Mouse (Mus musculus): ENCODE results near the gene Cox6a1.

Cox6a1 gene

DNA sequence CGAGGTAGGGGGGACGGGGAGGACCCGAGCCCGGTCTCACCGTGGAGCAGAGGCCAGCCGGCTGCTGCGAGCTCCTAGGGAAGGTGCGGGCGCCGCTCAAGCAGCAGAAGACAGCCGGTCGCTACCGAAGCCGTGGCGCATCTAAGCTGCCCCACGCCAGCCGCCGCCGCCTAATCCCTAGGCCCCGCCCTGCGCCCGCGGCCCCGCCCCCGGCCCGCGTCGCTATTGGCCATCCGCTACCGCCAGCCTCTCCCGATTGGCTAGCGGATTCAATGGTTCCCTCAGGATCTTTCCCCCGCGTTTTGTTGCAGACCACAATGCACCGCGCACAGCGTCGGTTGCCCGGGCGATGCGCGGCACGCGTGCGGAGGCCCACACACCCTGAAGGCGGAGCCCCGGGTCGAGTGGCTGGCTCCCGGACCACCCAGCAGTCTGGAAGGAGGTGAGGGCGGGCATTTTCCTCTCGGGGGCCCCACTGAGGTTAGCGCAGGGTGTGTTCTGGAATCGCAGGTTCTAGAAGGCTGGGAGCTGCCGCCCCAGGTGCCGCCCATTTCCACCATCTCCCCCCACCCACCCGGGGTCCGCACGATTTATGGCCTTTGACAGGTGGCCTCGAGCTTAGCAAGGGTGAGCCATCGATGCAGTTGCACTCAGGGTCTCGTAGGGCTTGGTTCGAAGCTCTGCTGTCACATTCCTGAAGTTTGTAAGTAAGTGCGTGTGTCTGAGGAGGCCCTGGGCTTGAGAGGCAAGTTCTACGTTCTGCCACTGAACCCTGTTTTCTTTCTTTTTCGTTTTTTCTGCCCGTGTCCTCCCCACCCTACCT is 47.8 kb downstream of the Cox6a1 start, which contains the start of gene Dynll1:
Dynll1 (minus strand) TSS at position 208 of the 823 bp plus-strand sequence.
- DNase-seq, result peak; percentile 98 to 99

DNA sequence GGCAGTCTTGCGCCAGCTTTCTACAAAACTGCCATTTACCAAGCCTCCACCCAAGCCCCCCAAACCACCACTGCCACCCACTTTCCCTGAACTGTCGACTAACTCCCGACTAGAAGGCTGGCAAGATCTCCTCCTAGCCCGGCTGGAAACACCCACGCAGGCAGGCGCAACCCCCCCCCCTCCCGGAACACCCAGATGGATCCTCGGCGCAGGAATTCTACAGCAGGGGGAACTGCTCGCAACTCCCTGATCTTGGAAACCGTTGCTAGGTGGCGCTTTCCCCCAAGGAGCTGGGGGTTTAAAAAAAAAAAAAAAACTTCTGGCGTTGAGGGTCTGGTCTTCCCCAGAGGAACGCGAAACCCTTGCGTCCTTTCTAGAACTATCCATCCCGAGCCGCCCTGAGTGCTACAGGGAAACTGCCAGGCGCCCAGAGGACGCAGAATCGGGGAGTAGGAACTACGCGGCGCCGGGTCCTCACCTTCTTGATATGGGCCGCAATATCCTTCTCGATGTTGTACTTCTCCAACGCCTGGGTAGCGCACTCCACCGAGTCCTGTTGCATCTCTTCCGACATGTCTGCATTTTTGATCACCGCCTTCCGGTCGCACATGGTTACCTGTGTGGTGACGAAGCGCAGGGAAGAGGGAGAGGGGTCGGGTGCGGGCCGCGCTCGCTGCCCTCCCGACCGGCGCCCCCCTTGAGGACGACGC is 48.6 kb downstream of the Cox6a1 start:
- peak; percentile 33 to 55 for DNase-seq

DNA sequence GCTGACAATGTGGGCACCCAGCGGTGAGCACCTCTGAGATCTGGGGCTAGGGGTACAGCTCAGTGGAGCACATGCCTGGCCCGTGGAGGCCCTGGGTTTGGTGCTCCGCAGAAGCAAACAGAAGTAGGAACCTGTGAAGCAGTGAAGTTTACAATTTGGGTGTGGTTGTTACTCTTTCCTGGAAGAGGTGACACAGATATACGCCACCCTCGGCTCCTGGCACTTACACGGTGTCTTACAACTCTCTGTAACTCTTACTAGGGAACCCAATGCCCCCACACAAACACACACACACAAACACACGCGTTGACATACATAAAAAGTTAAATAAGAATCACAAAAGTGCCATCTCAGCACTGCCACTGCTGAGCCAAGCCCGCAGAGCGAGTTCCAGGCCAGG is 52.4 kb downstream of the Cox6a1 start:
- no peak for DNase-seq
